Mouse (Mus musculus): ENCODE measurements around the gene Emc9.

The Emc9 gene

DNA sequence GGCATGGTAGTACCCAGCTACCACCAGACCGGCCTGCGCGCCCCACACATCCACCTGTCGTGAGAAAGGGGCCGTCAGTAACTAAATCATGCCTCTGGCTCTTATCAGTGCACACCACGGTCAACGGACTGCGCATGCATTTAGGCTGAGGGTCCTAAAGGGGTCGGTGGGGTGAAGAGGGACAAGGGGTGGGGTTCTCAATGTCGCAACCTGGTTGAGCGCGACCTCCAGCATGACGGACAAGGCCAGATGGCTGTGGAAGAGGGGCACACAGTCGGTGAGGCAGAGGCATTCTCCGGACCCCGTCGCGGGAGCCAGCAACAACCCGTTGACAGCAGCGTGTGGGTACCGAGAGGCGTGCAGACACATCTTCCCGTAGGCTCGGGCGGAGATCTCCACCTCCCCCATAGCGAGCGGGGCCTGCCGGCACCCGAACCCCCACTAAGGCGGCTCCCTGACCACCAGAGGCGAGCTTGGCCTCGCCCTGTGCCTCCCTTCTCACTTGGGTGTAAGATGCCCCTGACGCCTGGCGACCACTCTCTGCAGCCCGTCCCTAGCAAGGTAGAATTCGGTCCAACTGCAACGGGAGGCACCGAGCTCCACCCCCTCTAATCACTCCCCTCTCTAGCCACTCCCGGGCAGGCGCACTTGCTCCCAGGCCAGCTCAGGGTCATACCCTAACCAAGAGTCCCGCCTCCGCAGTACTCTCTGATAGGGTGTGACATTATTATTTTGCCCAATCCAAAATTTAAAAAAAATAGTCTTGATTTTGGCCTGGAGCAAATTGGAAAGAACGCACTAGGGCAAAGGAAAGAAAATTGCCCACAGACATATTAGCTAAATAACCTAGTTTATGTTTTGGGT, at the start of gene Emc9:
TSS of gene Emc9 (minus strand) at position 601 of the 864 bp plus-strand sequence.
- DNase-seq (ENCODE audit: low read depth, low spot score) = peak; percentile 68
- no peaks in the 10 kb centered on the region for H3K27me3 ChIP-seq (ENCODE audit: control insufficient read depth, insufficient read depth, low read length, poor library complexity, severe bottlenecking)
- H3K36me3 ChIP-seq (ENCODE audit: control insufficient read depth, insufficient read depth, low read length, poor library complexity, severe bottlenecking) = peaks cover under 1% of the 10 kb centered on the region

DNA sequence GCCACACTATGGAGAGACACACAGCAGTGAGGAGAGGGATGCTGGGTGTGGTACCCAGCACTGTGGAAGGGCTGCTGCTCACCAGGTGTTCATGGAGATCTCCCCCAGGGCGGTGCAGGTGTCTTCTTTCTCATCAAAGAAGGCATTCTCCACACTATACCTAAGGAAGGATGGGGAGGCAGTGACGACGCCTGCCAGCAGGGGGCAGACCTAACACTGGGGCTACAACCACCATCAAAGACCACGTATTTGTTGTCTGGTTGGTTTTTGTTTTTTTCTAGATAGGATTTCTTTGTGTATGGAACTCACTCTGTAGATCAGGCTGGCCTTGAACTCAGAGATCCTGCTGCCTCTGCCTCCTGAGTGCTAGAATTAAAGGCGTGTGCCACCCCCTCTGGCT, 44.2 kb upstream of the Emc9 start:
- H3K27me3 ChIP-seq (ENCODE audit: control insufficient read depth, insufficient read depth, low read length, poor library complexity, severe bottlenecking) = no peaks in the 10 kb centered on the region
- peaks cover 7% of the 10 kb centered on the region for H3K36me3 ChIP-seq (ENCODE audit: control insufficient read depth, insufficient read depth, low read length, poor library complexity, severe bottlenecking)
- DNase-seq (ENCODE audit: low read depth, low spot score) = peak; percentile 82

GRCm38 (mm10) chr14:55628077-55628827, 43.1 kb upstream of the Emc9 start:
- peaks cover 7% of the 10 kb centered on the region for H3K36me3 ChIP-seq (ENCODE audit: control insufficient read depth, insufficient read depth, low read length, poor library complexity, severe bottlenecking)
- no peaks in the 10 kb centered on the region for H3K27me3 ChIP-seq (ENCODE audit: control insufficient read depth, insufficient read depth, low read length, poor library complexity, severe bottlenecking)
- no peak for DNase-seq (ENCODE audit: low read depth, low spot score)

DNA sequence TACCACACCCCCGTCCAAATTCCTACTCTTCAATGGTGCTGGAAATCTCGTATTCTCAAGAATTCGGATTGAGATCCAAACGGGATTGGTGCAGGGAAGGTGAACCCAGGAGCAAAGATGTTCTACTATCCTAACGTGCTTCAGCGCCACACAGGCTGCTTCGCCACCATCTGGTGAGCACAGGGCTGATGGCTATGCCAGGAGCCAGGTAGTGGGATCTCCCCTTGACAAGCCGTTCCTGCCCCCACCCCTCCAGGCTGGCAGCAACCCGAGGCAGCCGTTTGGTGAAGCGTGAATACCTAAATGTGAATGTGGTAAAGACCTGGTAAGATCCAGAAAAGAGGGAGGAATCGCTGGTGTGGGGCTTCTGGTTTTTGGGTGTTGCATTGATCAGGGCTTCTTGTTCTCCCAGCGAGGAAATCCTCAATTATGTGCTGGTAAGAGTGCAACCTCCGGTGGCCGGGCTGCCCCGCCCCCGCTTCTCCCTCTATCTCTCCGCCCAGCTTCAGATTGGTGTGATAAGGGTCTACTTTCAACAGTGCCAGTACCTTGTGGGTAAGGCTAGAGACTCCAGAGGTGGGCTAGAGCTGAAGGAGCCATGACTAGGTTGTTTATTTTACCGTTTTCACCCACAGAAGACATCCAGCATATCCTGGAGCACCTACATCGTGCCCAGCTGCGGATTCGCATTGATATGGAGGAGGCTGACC, 33.5 kb upstream of the Emc9 start:
- H3K27me3 ChIP-seq (ENCODE audit: control insufficient read depth, insufficient read depth, low read length, poor library complexity, severe bottlenecking) = no peaks in the 10 kb centered on the region
- DNase-seq (ENCODE audit: low read depth, low spot score) = no peak

DNA sequence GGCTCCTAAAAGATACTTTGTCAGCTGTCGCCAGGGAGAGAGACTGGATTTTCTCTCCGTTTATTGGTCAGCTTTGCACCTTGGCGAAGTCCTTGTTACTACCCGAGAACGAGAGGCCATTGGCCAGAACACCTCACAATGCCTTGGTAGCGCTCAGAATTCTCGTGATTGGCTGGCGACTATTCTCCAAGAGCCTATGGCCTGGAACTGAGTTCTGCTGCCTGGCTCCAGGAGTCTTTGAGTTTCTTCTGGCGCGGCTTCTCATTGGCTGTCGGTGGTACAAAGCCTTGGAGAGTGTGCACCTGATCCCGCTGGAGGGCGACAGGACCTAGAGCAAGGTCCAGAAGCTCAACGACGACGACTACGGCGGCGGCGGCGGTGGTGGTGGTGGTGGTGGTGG, 32.7 kb upstream of the Emc9 start, which contains the start of gene Rec8:
TSS of gene Rec8 (plus strand) at position 216 of the 400 bp plus-strand sequence.
- Histone ChIP-seq H3K27me3 (ENCODE audit: control insufficient read depth, insufficient read depth, low read length, poor library complexity, severe bottlenecking) (no peaks in the 10 kb centered on the region), H3K36me3 (ENCODE audit: control insufficient read depth, insufficient read depth, low read length, poor library complexity, severe bottlenecking) (no peaks in the 10 kb centered on the region)
- peak; percentile 53 for DNase-seq (ENCODE audit: low read depth, low spot score)

More for the DNA sequence above, 33.5 kb upstream of the Emc9 start:
- no peaks in the 10 kb centered on the region for H3K36me3 ChIP-seq (ENCODE audit: control insufficient read depth, insufficient read depth, low read length, poor library complexity, severe bottlenecking)

DNA sequence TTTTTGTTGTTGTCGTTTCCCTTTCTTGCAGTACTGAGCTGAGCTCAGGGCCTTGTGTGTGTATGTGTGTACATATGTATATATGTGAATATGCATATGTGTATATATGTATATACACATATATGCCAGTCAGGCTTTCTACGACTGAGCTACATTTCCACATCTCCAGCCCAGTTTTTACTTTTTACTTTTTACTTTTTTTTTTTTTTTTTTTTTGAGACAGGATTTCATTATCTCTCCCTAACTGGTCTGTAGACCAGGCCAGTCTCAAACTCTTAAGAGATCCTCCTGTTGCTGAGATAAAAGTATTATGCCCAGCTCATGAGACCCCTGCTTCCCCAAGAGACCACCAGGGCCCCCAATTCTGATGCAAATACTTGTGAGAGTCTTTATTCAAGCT, 31.7 kb upstream of the Emc9 start:
- H3K36me3 ChIP-seq (ENCODE audit: control insufficient read depth, insufficient read depth, low read length, poor library complexity, severe bottlenecking) = no peaks in the 10 kb centered on the region
- no peaks in the 10 kb centered on the region for H3K27me3 ChIP-seq (ENCODE audit: control insufficient read depth, insufficient read depth, low read length, poor library complexity, severe bottlenecking)
- DNase-seq (ENCODE audit: low read depth, low spot score) = no peak

GRCm38 (mm10) chr14:55615876-55616275, 30.8 kb upstream of the Emc9 start:
- Histone ChIP-seq H3K36me3 (ENCODE audit: control insufficient read depth, insufficient read depth, low read length, poor library complexity, severe bottlenecking) (no peaks in the 10 kb centered on the region), H3K27me3 (ENCODE audit: control insufficient read depth, insufficient read depth, low read length, poor library complexity, severe bottlenecking) (no peaks in the 10 kb centered on the region)
- no peak for DNase-seq (ENCODE audit: low read depth, low spot score)

GRCm38 (mm10) chr14:55614565-55615178, 29.6 kb upstream of the Emc9 start:
- DNase-seq (ENCODE audit: low read depth, low spot score) = no peak
- Histone ChIP-seq H3K27me3 (ENCODE audit: control insufficient read depth, insufficient read depth, low read length, poor library complexity, severe bottlenecking) (no peaks in the 10 kb centered on the region), H3K36me3 (ENCODE audit: control insufficient read depth, insufficient read depth, low read length, poor library complexity, severe bottlenecking) (no peaks in the 10 kb centered on the region; the same call in 1 of the 2 replicates)

DNA sequence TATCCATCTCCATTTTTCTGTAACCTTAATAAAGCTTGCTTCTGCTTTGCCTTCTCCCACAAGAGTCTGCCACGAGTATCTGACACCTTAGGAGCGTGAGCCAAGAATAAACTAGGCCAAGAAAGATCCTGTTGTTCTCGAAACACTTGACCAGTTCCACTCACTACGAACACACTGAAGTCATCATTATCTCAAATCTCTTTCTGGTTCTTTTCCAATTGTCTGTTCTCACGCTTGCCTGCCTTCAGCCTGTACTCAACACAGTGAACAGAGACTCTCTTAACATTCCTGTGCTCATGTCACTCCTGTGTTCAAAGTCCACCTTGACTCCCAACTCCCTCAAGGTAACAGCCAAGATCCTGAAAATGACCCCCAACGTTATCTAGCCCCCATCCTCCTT, 28.2 kb upstream of the Emc9 start:
- peaks cover 4% of the 10 kb centered on the region; the same call in 1 of the 2 replicates for H3K36me3 ChIP-seq (ENCODE audit: control insufficient read depth, insufficient read depth, low read length, poor library complexity, severe bottlenecking)
- no peak for DNase-seq (ENCODE audit: low read depth, low spot score)
- H3K27me3 ChIP-seq (ENCODE audit: control insufficient read depth, insufficient read depth, low read length, poor library complexity, severe bottlenecking) = no peaks in the 10 kb centered on the region

GRCm38 (mm10) chr14:55608339-55608738, 23.2 kb upstream of the Emc9 start:
- DNase-seq (ENCODE audit: low read depth, low spot score) = no peak
- H3K27me3 ChIP-seq (ENCODE audit: control insufficient read depth, insufficient read depth, low read length, poor library complexity, severe bottlenecking) = no peaks in the 10 kb centered on the region
- H3K36me3 ChIP-seq (ENCODE audit: control insufficient read depth, insufficient read depth, low read length, poor library complexity, severe bottlenecking) = peaks cover 14% of the 10 kb centered on the region

GRCm38 (mm10) chr14:55605743-55606459, 20.8 kb upstream of the Emc9 start:
- DNase-seq (ENCODE audit: low read depth, low spot score) = no peak
- peaks cover 20% of the 10 kb centered on the region for H3K36me3 ChIP-seq (ENCODE audit: control insufficient read depth, insufficient read depth, low read length, poor library complexity, severe bottlenecking)
- H3K27me3 ChIP-seq (ENCODE audit: control insufficient read depth, insufficient read depth, low read length, poor library complexity, severe bottlenecking) = no peaks in the 10 kb centered on the region

DNA sequence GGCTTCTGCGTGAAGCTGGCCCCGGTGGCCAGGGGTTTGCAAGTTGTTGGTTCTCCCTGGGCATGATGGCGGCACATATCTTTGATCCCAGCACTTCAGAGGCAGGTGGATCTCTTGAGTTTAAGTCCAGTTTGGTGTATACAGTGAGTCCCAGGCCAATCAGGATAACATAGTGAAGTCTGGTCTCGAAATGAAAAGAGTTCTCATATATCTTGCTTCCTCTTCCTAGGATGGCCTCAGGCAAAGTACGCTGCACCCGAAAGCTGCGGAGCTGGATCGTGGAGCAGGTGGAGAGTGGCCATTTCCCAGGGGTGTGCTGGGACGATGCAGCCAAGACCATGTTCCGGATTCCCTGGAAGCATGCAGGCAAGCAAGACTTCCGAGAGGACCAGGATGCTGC, 19.7 kb upstream of the Emc9 start:
- no peak for DNase-seq (ENCODE audit: low read depth, low spot score)
- Histone ChIP-seq H3K36me3 (ENCODE audit: control insufficient read depth, insufficient read depth, low read length, poor library complexity, severe bottlenecking) (peaks cover 20% of the 10 kb centered on the region), H3K27me3 (ENCODE audit: control insufficient read depth, insufficient read depth, low read length, poor library complexity, severe bottlenecking) (no peaks in the 10 kb centered on the region)

DNA sequence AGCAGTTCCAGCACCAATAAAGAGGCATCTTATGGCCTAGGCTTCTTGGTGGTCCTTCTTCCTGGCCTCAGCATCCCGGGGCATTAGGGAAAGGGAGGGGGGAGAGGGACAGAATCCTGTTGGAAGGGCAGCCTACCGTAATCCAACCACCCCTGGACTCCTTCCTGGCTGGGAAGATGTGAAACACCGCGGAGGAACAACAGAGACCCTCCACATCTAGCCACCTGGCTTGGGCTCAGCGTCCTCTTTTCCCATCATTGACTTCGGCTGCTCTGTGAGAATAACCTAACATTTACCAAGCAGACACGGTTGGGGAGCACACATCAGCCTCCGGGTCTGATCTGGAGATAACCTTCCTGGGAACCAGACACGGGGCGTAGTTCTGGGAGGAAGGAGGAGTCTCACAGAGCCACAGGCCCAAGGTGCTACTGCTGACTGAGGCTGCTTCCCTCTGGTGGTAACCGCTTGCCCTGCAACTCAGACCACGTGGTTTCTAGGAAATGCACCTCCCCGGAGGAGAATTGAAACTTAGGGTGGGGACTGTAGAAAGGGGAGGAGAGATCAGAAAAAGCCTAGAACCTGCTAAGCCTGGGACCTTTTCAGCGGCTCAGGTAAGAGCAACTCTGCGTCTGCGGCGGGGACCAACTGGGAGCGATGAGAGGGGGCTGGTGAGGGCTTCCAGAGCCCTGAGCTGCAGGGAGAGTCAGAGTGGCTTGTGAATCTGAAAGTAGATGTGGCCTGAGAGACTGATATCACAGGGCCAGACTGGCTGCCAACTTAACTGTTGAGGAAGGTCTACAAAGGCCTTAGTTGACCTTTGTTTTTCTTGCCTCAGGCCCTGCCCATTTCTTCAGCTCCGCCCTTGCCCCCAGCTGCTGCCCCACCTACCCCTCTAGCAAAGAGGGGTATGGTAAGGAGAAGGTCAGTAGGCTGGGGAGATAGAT, 18.8 kb upstream of the Emc9 start:
- no peaks in the 10 kb centered on the region for H3K27me3 ChIP-seq (ENCODE audit: control insufficient read depth, insufficient read depth, low read length, poor library complexity, severe bottlenecking)
- peaks cover 19% of the 10 kb centered on the region for H3K36me3 ChIP-seq (ENCODE audit: control insufficient read depth, insufficient read depth, low read length, poor library complexity, severe bottlenecking)
- peak; percentile 96 for DNase-seq (ENCODE audit: low read depth, low spot score)

Data from splenic B cell, adult 2 months (primary cell).